Mouse (Mus musculus) left cerebral cortex, adult 2 months (tissue): Measurements from ENCODE around the gene Zbtb20. TPM values are rescaled to one million over a fixed set of nuclear protein-coding genes. Genes with fewer than 3 reads are reported as not detected.

Experiments
- DNase-seq, 2 experiments: peaks; one replicate each; pipeline ENCODE4 v3.0.0; 2021 to 2022; ENCODE audit warnings: low spot score in 2 of 2, mixed read lengths in 1 of 2; ENCODE audit errors: extremely low spot score in 1 of 2
- H3K27ac ChIP-seq: fragments of 200-600 bp; 2 replicates; pipeline ENCODE4 v1.8.1; 2022
- H3K4me3 ChIP-seq: fragments of 200-600 bp; 2 replicates; pipeline ENCODE4 v1.8.1; 2022
- CTCF ChIP-seq: fragments of 200-600 bp; IDR thresholded peaks from 2 replicates; pipeline ENCODE4 v1.8.1; 2022; ENCODE audit warnings: antibody characterized with exemption, mild to moderate bottlenecking, moderate library complexity
- intact Hi-C: fragments of 180-260 bp; cut with DNase I; formaldehyde crosslinking; loops from one replicate; pipeline ENCODE4 v1.15.1; 2025
- long read RNA-seq, 2 experiments: library from polyadenylated mRNA; stranded (forward); transcript quantifications; one replicate each; pipeline ENCODE4 v2.0.0; 2021; ENCODE audit warnings: borderline mapping rate in 2 of 2
- total RNA-seq, 2 experiments: library from RNA; stranded (reverse); gene quantifications; 2 replicates each; pipeline ENCODE4 v1.2.3; 2021

Gene Zbtb20
- total RNA-seq = 10 to 100 TPM; 46.5 to 57.6 TPM
- long read RNA-seq, experiment 1, partial matches to known transcripts = 5 of 13 reads
- long read RNA-seq, experiment 1, other reads (novel, unspliced or antisense) = 8 of 13 reads
- long read RNA-seq, experiment 2, partial matches to known transcripts = 3 of 21 reads
- long read RNA-seq, experiment 2, other reads (novel, unspliced or antisense) = 18 of 21 reads

DNA sequence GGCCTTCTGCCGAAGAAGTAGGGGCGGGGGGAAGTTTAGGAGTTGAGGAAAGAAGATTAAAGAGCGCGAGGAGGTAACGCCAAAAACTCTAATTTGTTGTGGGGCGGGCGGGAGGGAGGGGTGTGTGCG lies at the start of gene Zbtb20:
Gene Zbtb20 (plus strand): TSS at position 30 of the 129 bp plus-strand sequence.
- no peak for TF ChIP-seq CTCF
- intact Hi-C loops = no loop called here
- no peak for DNase-seq
- Histone ChIP-seq H3K27ac (peak within 1 kb of the TSS; percentile 98), H3K4me3 (peak within 1 kb of the TSS; percentile 72)

DNA sequence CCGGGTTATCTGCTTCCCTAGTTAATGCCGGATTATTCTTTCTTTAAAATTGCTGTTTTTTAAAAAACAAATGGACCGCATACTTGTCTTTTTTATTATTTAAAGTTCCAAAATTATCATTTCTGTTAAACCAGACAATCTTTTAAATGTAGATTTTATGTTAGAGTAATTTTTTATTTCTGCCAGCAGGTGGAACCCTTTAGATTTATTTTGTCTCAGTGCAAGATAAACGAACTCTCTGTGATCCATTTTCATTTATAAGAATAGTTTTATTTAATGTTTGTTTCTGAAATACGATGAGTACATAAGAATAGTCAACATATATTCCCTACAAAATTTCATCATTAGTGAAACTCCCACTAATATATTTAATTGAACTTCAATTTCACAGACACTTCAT lies 39.7 kb upstream of the Zbtb20 start:
- intact Hi-C loops = loop anchor here (2.0 to 5.0 kb wide), 6 partner anchors 36 to 966 kb away; no protein-coding TSS in a partner anchor
- no peak overlapping the region for H3K4me3 ChIP-seq
- TF ChIP-seq CTCF = peak; percentile 66
- DNase-seq = no peak
- H3K27ac ChIP-seq = no peak overlapping the region

DNA sequence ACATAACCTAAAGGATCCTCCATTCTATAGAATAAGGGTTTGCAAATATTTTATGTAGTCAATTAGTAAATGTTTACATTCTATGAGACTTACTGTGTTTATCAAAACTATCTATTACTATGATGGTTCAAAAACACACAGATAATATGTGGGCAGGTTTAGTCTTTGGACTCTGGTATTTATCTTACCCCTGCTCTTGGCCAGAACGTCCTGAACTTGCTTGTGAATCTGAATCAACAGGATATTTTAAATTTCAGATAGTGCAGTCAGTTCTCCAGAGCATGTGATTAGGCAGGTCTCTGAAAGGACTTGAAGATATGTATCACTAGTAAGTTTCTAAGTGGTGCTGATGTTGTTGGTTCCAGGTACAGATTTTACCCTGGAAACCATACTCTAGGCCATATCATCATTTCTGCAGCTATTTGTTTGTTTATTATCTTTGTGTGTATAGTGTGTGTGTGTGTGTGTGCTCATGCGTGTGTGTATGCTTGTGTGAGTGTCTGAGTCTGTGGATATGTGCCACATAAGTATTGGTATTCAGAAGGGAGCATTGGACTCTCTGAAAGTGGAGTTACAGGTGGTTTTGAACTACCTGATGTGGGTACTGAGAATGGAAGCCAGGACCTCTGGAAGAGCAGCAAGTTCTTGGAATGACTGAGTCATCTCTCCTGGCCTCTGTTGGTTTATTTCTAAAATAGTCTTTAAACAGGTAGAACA lies 39.1 kb upstream of the Zbtb20 start:
- H3K4me3 ChIP-seq = no peak overlapping the region
- no peak overlapping the region for H3K27ac ChIP-seq
- intact Hi-C loops = loop anchor here (2.0 to 5.0 kb wide), 6 partner anchors 36 to 966 kb away; no protein-coding TSS in a partner anchor
- no peak for TF ChIP-seq CTCF
- no peak for DNase-seq

DNA sequence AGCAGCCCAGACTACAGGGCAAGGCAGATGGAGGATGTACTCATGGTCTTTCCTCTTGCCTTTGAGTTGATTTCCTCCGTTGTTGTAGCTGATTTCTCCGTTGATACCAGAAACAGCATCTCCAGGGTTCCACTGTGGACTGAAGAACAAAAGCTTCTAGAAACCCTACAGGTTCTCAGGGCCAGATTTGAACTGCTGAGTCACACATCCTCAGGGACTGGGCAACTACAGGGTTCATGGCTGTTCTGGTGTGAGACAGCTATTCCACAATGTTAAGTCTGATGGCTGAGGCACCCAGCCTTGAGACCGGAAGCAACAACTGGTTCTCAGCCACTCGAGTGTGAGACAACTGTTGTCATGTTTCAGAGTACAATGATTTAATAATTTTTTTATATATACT lies 37.5 kb upstream of the Zbtb20 start:
- H3K4me3 ChIP-seq = no peak overlapping the region
- no peak for DNase-seq
- TF ChIP-seq CTCF = no peak
- intact Hi-C loops = loop anchor here (5.0 kb wide), 5 partner anchors 34 to 964 kb away; no protein-coding TSS in a partner anchor
- H3K27ac ChIP-seq = no peak overlapping the region

DNA sequence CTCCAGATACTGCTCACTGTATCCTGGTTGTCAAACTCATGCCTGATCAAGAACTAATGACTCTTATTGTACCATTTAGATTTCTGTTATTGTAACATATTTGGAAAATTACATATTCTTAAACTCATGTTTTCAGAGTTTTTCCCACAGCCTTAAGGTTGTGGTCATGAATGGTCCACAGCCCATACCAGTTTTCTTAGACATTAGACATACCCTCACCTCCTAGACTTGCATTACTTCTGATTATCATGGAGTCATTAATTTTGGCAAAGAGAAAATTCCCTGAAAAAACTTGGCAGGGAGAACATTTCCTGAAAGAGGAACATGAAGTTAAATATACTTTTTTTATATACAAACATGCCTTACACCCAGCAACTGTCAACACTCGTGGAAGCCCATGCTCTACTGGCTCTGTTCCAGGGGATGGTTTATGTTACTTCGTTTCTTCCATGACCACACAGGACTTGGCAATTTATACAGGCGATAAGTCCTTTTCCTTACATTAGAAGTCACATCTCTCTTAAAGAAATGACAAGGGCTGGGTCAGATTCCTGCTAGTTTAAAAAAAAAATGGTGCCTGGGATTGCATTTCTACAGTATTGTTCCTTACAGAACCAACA lies 18.0 kb upstream of the Zbtb20 start:
- intact Hi-C loops = no loop called here

DNA sequence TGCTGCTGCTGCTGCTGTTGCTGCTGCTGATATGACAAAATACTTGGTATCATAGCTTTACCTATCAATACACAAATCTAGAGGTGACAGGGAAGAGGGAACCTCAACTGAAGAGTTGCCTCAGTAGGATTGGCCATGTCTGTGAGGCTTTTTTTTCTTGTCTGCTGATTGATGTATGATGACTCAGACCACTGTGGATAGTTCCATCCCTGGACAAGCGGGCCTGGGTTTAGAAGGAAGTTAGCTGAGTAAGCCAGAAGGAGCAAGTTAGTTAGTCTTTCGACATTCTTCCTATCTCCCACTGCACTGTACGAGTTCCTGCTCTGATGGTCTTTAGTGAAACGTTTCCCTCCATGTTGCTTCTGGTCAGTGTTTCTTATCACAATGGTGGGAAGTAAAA lies 16.4 kb upstream of the Zbtb20 start:
- Histone ChIP-seq H3K27ac (no peak overlapping the region), H3K4me3 (no peak overlapping the region)
- intact Hi-C loops = no loop called here
- no peak for TF ChIP-seq CTCF
- DNase-seq = no peak

More for the DNA sequence above, 18.0 kb upstream of the Zbtb20 start:
- no peak for TF ChIP-seq CTCF
- Histone ChIP-seq H3K27ac (no peak overlapping the region), H3K4me3 (no peak overlapping the region)
- no peak for DNase-seq

DNA sequence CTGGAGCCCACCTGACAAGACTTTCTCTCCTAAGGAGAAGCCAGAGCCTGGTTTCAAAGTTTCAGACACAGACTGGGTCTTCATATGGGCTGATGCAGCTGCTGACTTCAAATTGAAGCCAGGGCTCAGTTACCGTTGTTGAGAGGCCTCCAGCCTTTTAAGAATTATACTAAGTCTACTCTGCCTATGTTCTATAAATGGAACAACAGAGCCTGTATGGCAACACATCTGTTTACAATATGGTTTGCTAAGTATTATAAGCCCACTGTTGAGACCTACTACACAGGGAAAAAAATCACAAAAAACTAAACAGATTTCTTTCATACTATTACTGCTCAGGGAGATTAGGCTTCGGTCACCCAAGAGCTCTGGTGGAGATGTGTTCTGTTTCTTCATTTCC lies 12.4 kb upstream of the Zbtb20 start:
- TF ChIP-seq CTCF = no peak
- Histone ChIP-seq H3K27ac (no peak overlapping the region), H3K4me3 (no peak overlapping the region)
- no peak for DNase-seq
- intact Hi-C loops = no loop called here

DNA sequence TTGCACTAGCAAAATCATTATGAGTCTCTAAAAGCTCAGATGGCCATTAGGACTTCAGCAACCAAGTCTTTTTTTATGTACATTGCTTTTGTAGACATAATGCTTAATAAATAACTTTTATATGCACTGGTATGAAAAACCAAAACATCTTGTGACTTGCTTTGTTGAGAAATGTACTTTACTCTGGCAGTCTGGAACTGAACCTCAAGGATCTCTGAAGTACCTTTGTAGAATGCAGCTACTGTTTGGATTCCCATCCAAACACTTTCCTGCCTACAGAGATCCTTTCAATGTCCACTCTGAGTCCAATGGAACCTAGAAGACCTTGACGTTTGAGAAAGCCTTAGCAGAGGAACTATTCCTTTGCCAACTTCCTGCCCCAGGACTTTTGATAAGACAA lies 9.6 kb upstream of the Zbtb20 start:
- TF ChIP-seq CTCF = no peak
- DNase-seq = no peak
- intact Hi-C loops = no loop called here

DNA sequence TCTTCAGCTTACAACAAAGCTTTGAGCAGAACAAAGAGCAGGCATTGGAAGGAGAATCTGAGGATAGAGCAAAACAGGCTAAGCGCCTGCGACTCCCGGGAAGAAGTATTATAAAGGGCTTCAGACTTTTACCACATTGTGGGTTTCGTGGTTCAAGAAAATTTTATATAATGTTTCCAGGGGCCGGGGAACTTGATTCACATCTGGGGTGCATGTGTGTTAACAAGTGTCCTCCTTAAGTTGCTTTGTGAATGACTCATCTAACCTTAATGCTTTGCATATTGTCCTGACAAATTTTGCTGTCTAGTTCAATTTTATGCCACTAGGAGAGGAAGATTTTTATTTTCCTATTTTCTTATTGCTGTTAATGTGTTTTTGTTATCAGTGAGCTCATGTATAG lies 3.6 kb upstream of the Zbtb20 start:
- no peak for TF ChIP-seq CTCF
- Histone ChIP-seq H3K27ac (no peak overlapping the region), H3K4me3 (no peak overlapping the region)
- DNase-seq = no peak
- intact Hi-C loops = loop anchor here (5.0 kb wide), 1 partner anchor 35 kb away; no protein-coding TSS in a partner anchor

More for the DNA sequence above, 9.6 kb upstream of the Zbtb20 start:
- Histone ChIP-seq H3K27ac (no peak overlapping the region), H3K4me3 (no peak overlapping the region)

DNA sequence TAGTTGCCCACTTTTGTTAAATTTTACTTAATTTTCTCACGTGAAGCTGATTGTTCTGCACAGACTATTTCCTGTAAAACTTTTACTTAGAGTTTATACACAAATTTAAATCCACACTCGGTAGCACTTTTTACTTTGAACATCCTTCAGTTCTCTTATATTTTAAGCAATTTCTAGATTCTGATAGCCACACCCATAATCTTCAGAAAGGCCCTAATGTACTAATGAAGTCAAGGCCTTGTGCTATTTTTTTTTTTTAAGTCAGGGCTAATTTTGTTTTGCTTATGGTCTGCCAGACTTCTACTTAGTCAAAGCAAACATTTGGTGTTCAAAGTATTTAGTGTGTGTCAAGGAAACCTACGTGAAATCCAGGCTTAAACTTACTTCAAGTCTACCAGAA lies 1.7 kb upstream of the Zbtb20 start:
- DNase-seq = no peak
- H3K27ac ChIP-seq = peak overlapping the region; percentile 98; the same call in 1 of the 2 replicates
- H3K4me3 ChIP-seq = no peak overlapping the region; the same call in 1 of the 2 replicates
- no peak for TF ChIP-seq CTCF
- intact Hi-C loops = loop anchor here (5.0 kb wide), 1 partner anchor 37 kb away; no protein-coding TSS in a partner anchor

DNA sequence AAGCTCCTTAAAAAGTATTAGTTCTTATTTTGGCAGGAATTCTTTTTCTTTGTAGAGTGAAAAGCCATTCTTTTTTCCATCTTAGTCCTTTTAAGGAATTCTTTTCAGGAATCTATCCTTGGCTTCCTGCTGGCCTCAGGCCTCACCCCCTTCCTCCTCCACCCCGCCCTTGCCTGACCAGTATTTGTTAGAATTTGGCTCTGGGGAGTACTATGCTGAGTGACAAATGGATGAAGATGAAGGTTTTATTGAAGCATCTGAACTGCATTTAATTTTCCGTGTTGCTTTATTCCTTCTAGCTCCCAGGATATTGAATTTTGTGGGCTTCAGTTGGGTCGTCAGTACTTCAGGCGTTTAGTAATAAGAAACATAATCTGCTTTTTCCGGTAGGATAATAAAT lies 1.2 kb upstream of the Zbtb20 start:
- intact Hi-C loops = loop anchor here (5.0 kb wide), 1 partner anchor 37 kb away; no protein-coding TSS in a partner anchor
- peak; percentile 10 to 12 for DNase-seq

More for the DNA sequence above, 1.2 kb upstream of the Zbtb20 start:
- no peak for TF ChIP-seq CTCF
- Histone ChIP-seq H3K27ac (peak overlapping the region; percentile 98), H3K4me3 (peak overlapping the region; percentile 72)
